Mouse (Mus musculus): ENCODE measurements at regions not wholly inside any gene's neighbourhood (a gene's known extent, or its start where the extent isn't known, plus 50 kb on each side); places are given as distances from the start of the nearest gene placed in this dataset.
A peak's percentile ranks its signal among the peaks of the same experiment; 100 is the strongest.
"Not testable (repeated sequence)": the region's sequence is repeated elsewhere in the genome, so short reads cannot be mapped to it uniquely, and the experiment has no call there.

- DNase-seq (ENCODE audit: low read depth, low spot score), result not testable (repeated sequence)
Observed at GRCm38 (mm10) chr1:23316288-23316687, 81.3 kb downstream of the Ogfrl1 start.

- not testable (repeated sequence) for DNase-seq (ENCODE audit: low read depth, low spot score)
Observed at GRCm38 (mm10) chr1:23314863-23315262, 82.7 kb downstream of the Ogfrl1 start.

GRCm38 (mm10) chr1:23292718-23293117 is 104.9 kb downstream of the Ogfrl1 start:
- no peak for DNase-seq (ENCODE audit: low read depth, low spot score)

GRCm38 (mm10) chr1:23286741-23287140 is 110.8 kb downstream of the Ogfrl1 start:
- peak; percentile 17 for DNase-seq (ENCODE audit: low read depth, low spot score)

- no peak for DNase-seq (ENCODE audit: low read depth, low spot score)
Observed at GRCm38 (mm10) chr1:23282870-23283219, 114.7 kb downstream of the Ogfrl1 start.

- no peak for DNase-seq (ENCODE audit: low read depth, low spot score)
Observed at GRCm38 (mm10) chr1:23282215-23282869, 115.2 kb downstream of the Ogfrl1 start.

- no peak for DNase-seq (ENCODE audit: low read depth, low spot score)
Observed at GRCm38 (mm10) chr1:23279827-23280226, 117.7 kb downstream of the Ogfrl1 start.

- DNase-seq (ENCODE audit: low read depth, low spot score), result no peak
Observed at GRCm38 (mm10) chr1:23272077-23272476, 125.5 kb downstream of the Ogfrl1 start.

- no peak for DNase-seq (ENCODE audit: low read depth, low spot score)
Observed at GRCm38 (mm10) chr1:23270910-23271822, 126.4 kb downstream of the Ogfrl1 start.

GRCm38 (mm10) chr1:23268062-23268461 is 129.5 kb downstream of the Ogfrl1 start:
- DNase-seq (ENCODE audit: low read depth, low spot score), result no peak

- no peak for DNase-seq (ENCODE audit: low read depth, low spot score)
Observed at GRCm38 (mm10) chr1:23265556-23266232, 131.9 kb downstream of the Ogfrl1 start.

GRCm38 (mm10) chr1:23264251-23264650 is 133.3 kb downstream of the Ogfrl1 start:
- no peak for DNase-seq (ENCODE audit: low read depth, low spot score)

- no peak for DNase-seq (ENCODE audit: low read depth, low spot score)
Observed at GRCm38 (mm10) chr1:23263798-23264197, 133.8 kb downstream of the Ogfrl1 start.

GRCm38 (mm10) chr1:23261652-23262051 is 135.9 kb downstream of the Ogfrl1 start:
- DNase-seq (ENCODE audit: low read depth, low spot score), result no peak

- DNase-seq (ENCODE audit: low read depth, low spot score), result no peak
Observed at GRCm38 (mm10) chr1:23257306-23257895, 140.2 kb downstream of the Ogfrl1 start.

- DNase-seq (ENCODE audit: low read depth, low spot score), result peak; percentile 65
Observed at GRCm38 (mm10) chr1:23256630-23257001, 141.0 kb downstream of the Ogfrl1 start.

- peak; percentile 96 for DNase-seq (ENCODE audit: low read depth, low spot score)
Observed at GRCm38 (mm10) chr1:23255925-23256629, 141.5 kb downstream of the Ogfrl1 start.

GRCm38 (mm10) chr1:23254235-23254634 is 143.3 kb downstream of the Ogfrl1 start:
- DNase-seq (ENCODE audit: low read depth, low spot score), result no peak

GRCm38 (mm10) chr1:23231522-23231921 is 129.5 kb upstream of the 4933415F23Rik start:
- no peak for DNase-seq (ENCODE audit: low read depth, low spot score)

- no peak for DNase-seq (ENCODE audit: low read depth, low spot score)
Observed at GRCm38 (mm10) chr1:23228478-23228877, 126.4 kb upstream of the 4933415F23Rik start.

- no peak for DNase-seq (ENCODE audit: low read depth, low spot score)
Observed at GRCm38 (mm10) chr1:23214462-23215158, 112.6 kb upstream of the 4933415F23Rik start.
